Mouse (Mus musculus) embryo, embryonic 11.5 days (tissue): Measurements from ENCODE around the gene Dcaf5.
"Not testable (repeated sequence)": the region's sequence is repeated elsewhere in the genome, so short reads cannot be mapped to it uniquely, and the experiment has no call there.

Experiments used
- DNase-seq: peaks from one replicate; pipeline ENCODE4 v3.0.0-alpha.2; 2012; ENCODE audit warnings: low read depth, low spot score

Gene Dcaf5

GRCm38 (mm10) chr12:80436336-80436976 is at the start of gene Dcaf5:
Dcaf5 (minus strand) TSS chr12:80436601.
- DNase-seq = peak; percentile 60

GRCm38 (mm10) chr12:80483397-80483796 is 47.0 kb upstream of the Dcaf5 start:
- DNase-seq = no peak

- no peak for DNase-seq
Measured at GRCm38 (mm10) chr12:80479986-80480385, 43.6 kb upstream of the Dcaf5 start.

- no peak for DNase-seq
Measured at GRCm38 (mm10) chr12:80473731-80474130, 37.3 kb upstream of the Dcaf5 start.

GRCm38 (mm10) chr12:80471926-80472325 is 35.5 kb upstream of the Dcaf5 start:
- no peak for DNase-seq

GRCm38 (mm10) chr12:80470206-80470605 is 33.8 kb upstream of the Dcaf5 start:
- no peak for DNase-seq

- no peak for DNase-seq
Measured at GRCm38 (mm10) chr12:80463666-80464269, 27.4 kb upstream of the Dcaf5 start.

- peak; percentile 69 for DNase-seq
Measured at GRCm38 (mm10) chr12:80462942-80463651, 26.7 kb upstream of the Dcaf5 start, which contains the start of gene Exd2. Exd2 (plus strand) TSS chr12:80463095.

- DNase-seq = not testable (repeated sequence)
Measured at GRCm38 (mm10) chr12:80462292-80462896, 26.0 kb upstream of the Dcaf5 start.

GRCm38 (mm10) chr12:80458033-80458432 is 21.6 kb upstream of the Dcaf5 start:
- no peak for DNase-seq

GRCm38 (mm10) chr12:80453506-80453905 is 17.1 kb upstream of the Dcaf5 start:
- no peak for DNase-seq

- no peak for DNase-seq
Measured at GRCm38 (mm10) chr12:80444525-80445109, 8.2 kb upstream of the Dcaf5 start.

- DNase-seq = no peak
Measured at GRCm38 (mm10) chr12:80440957-80441356, 4.6 kb upstream of the Dcaf5 start.

GRCm38 (mm10) chr12:80437051-80437675 is 762 bp upstream of the Dcaf5 start:
- DNase-seq = peak; percentile 5

- peak; percentile 16 for DNase-seq
Measured at GRCm38 (mm10) chr12:80435887-80436286, 514 bp downstream of the Dcaf5 start.

GRCm38 (mm10) chr12:80434961-80435691 is 1.3 kb downstream of the Dcaf5 start:
- peak; percentile 53 for DNase-seq

GRCm38 (mm10) chr12:80434601-80434960 is 1.8 kb downstream of the Dcaf5 start:
- DNase-seq = no peak

- no peak for DNase-seq
Measured at GRCm38 (mm10) chr12:80433266-80433665, 3.1 kb downstream of the Dcaf5 start.

- no peak for DNase-seq
Measured at GRCm38 (mm10) chr12:80427683-80428082, 8.7 kb downstream of the Dcaf5 start.

- DNase-seq = no peak
Measured at GRCm38 (mm10) chr12:80415100-80415499, 21.3 kb downstream of the Dcaf5 start.

GRCm38 (mm10) chr12:80410855-80411254 is 25.5 kb downstream of the Dcaf5 start:
- DNase-seq = no peak
